Mouse (Mus musculus) intestine, embryonic 15.5 days (tissue): ENCODE results near the gene Hivep3. TPM values are rescaled to one million over a fixed set of nuclear protein-coding genes. Genes with fewer than 3 reads are reported as not detected.

Source experiments
- ATAC-seq: fragments of 200-750 bp; cut with Nextera tagmentation; 2 replicates; pipeline ENCODE4 v1.8.0; 2017; ENCODE audit warnings: moderate TSS enrichment, moderate library complexity
- H3K27ac ChIP-seq: fragments of 300-500 bp; sonication (generic); 2 replicates; pipeline ENCODE4 v1.5.1; 2015; ENCODE audit warnings: mild to moderate bottlenecking, inconsistent platforms
- H3K27me3 ChIP-seq: fragments of 300-500 bp; sonication (generic); replicated peaks from 2 replicates; pipeline ENCODE4 v1.6.1; 2015; ENCODE audit warnings: inconsistent platforms
- H3K36me3 ChIP-seq: fragments of 300-500 bp; sonication (generic); 2 replicates; pipeline ENCODE4 v1.6.1; 2015; ENCODE audit warnings: inconsistent platforms
- H3K4me1 ChIP-seq: fragments of 300-500 bp; sonication (generic); replicated peaks from 2 replicates; pipeline ENCODE4 v1.6.1; 2015; ENCODE audit warnings: inconsistent platforms
- H3K4me2 ChIP-seq: fragments of 300-500 bp; sonication (generic); replicated peaks from 2 replicates; pipeline ENCODE4 v1.6.1; 2015; ENCODE audit warnings: mild to moderate bottlenecking, inconsistent platforms
- H3K4me3 ChIP-seq: fragments of 300-500 bp; sonication (generic); replicated peaks from 2 replicates; pipeline ENCODE4 v1.5.1; 2015; ENCODE audit warnings: inconsistent platforms
- H3K9ac ChIP-seq: fragments of 300-500 bp; sonication (generic); 2 replicates; pipeline ENCODE4 v1.6.1; 2015; ENCODE audit warnings: inconsistent platforms
- H3K9me3 ChIP-seq: fragments of 300-500 bp; sonication (generic); 2 replicates; pipeline ENCODE4 v1.6.1; 2016; ENCODE audit warnings: inconsistent platforms
- WGBS: fragments of 180-500 bp; shearing (Covaris S2); methylation state at CpG from one replicate; pipeline ENCODE4 v1.1.7; 2015; 5-methylcytosine and 5-hydroxymethylcytosine counted together
- polyA plus RNA-seq: library from polyadenylated mRNA; unstranded; fragments of >200 nt; fragmentation: Nextera tagmentation; extraction: Ambion mirVana; gene quantifications from 2 replicates; pipeline ENCODE4 v1.2.1, GENCODE M21; 2015

Hivep3 gene
- polyA plus RNA-seq, 1 experiment from 2014 or later: 5.0 TPM

DNA sequence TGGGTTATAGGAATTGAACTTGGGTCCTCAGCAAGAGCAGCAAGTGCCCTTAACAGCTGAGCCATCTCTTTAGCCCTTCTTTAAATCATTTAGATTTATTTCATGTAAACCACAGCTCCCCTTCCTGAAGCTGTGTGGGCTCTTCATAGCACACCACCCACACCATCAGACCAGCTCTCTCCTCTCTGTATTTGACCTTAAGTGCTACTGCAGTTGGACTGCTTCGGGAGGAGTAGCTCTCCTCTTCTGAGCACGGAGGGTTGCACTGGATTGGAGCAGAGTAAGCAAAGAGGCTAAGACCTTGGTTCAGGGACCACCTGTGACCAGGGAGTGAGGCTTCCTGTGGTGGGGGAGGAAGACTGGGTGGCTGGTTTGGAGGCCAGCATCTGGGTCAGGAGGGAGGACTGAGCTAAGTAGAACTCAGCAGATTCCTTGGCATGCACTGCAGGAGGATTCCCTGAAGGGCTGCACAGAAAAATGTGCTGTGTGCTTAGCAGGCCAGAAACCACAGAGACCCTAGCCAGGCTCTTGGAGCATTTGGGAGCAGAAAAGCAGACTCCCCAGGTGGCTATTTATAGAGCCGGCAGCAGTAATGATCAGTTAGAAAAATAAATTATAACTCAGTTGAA, 132.4 kb downstream of the Hivep3 start:
- no peak overlapping the region for H3K9ac ChIP-seq
- no peaks in the 10 kb centered on the region for H3K9me3 ChIP-seq
- H3K4me3 ChIP-seq: no peak overlapping the region
- no peak overlapping the region for H3K4me2 ChIP-seq
- no peaks in the 10 kb centered on the region for H3K36me3 ChIP-seq
- H3K27me3 ChIP-seq: no peaks in the 10 kb centered on the region
- no peaks in the 10 kb centered on the region for H3K4me1 ChIP-seq
- H3K27ac ChIP-seq: no peak overlapping the region
- ATAC-seq: no peak
- WGBS: 51% methylated on average over 3 of the region's 3 CpGs

GRCm38 (mm10) chr4:119867132-119867531, 133.5 kb downstream of the Hivep3 start:
- no peaks in the 10 kb centered on the region for H3K4me1 ChIP-seq
- no peak overlapping the region for H3K4me2 ChIP-seq
- H3K36me3 ChIP-seq: no peaks in the 10 kb centered on the region
- no peaks in the 10 kb centered on the region for H3K9me3 ChIP-seq
- 91% methylated on average over 3 of the region's 3 CpGs for WGBS
- H3K9ac ChIP-seq: no peak overlapping the region
- H3K4me3 ChIP-seq: no peak overlapping the region
- no peak overlapping the region for H3K27ac ChIP-seq
- ATAC-seq: no peak
- H3K27me3 ChIP-seq: no peaks in the 10 kb centered on the region

DNA sequence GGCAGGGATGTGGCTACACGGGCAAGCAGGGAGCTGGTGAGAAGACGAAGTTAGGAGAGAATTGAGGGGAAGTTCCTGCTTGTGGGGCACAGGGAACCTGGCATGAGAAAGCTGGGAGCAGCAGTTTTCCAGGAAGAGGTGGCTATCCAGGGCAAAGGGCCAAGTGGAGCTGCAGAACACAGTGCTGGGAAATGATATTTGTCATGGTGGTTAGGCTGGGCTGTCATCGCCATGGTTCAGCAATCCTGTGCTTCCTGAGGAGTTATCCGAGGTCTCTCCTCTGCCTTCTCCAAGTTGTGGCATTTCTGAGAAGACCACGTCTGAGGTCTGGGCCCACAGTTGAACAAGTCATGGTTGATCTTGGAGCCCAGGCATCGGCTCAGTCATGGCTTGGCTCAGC, 136.8 kb downstream of the Hivep3 start:
- H3K9ac ChIP-seq: no peak overlapping the region
- H3K4me3 ChIP-seq: no peak overlapping the region
- no peak overlapping the region for H3K4me2 ChIP-seq
- no peaks in the 10 kb centered on the region for H3K4me1 ChIP-seq
- no peak overlapping the region for H3K27ac ChIP-seq
- no peaks in the 10 kb centered on the region for H3K9me3 ChIP-seq
- 75% methylated on average over 6 of the region's 6 CpGs for WGBS
- no peak for ATAC-seq
- no peaks in the 10 kb centered on the region for H3K27me3 ChIP-seq
- no peaks in the 10 kb centered on the region for H3K36me3 ChIP-seq

DNA sequence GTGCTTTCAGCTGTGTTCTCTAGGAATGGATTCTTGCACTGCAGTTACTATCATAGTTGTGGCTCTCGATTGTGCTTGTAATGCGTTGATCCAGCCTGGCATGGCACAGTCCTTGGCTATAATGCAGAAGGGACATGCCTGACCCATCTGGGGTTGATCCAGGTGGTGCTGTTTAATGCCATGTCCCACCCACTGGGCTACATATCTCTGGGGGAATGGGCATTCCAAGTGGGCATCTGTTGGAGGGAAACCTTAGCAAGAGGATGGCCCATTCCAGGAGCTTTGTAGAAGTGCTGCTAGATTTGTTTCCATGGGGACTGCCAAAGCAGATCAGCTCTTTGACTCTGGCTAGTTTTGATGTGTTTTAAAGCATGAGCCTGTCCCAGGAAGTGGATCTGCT, 137.9 kb downstream of the Hivep3 start:
- Histone ChIP-seq H3K27me3 (no peaks in the 10 kb centered on the region), H3K4me1 (no peaks in the 10 kb centered on the region), H3K9ac (no peak overlapping the region), H3K36me3 (no peaks in the 10 kb centered on the region), H3K4me3 (no peak overlapping the region), H3K27ac (no peak overlapping the region), H3K4me2 (no peak overlapping the region), H3K9me3 (no peaks in the 10 kb centered on the region)
- WGBS: 95% methylated on average over 2 of the region's 2 CpGs
- ATAC-seq: no peak

- Histone ChIP-seq H3K27me3 (no peaks in the 10 kb centered on the region), H3K4me2 (no peak overlapping the region), H3K4me1 (no peaks in the 10 kb centered on the region), H3K9ac (no peak overlapping the region), H3K4me3 (no peak overlapping the region), H3K9me3 (no peaks in the 10 kb centered on the region), H3K36me3 (no peaks in the 10 kb centered on the region), H3K27ac (no peak overlapping the region)
- WGBS: 88% methylated on average over 10 of the region's 10 CpGs
- ATAC-seq: no peak
These were observed 138.4 kb downstream of the Hivep3 start for GRCm38 (mm10) chr4:119871861-119872582.

GRCm38 (mm10) chr4:119873935-119874334, 140.4 kb downstream of the Hivep3 start:
- Histone ChIP-seq H3K4me2 (no peak overlapping the region), H3K27me3 (no peaks in the 10 kb centered on the region), H3K27ac (no peak overlapping the region), H3K9me3 (no peaks in the 10 kb centered on the region), H3K4me3 (no peak overlapping the region), H3K9ac (no peak overlapping the region), H3K36me3 (no peaks in the 10 kb centered on the region), H3K4me1 (no peaks in the 10 kb centered on the region)
- WGBS: 71% methylated on average over 6 of the region's 6 CpGs
- no peak for ATAC-seq

- H3K9ac ChIP-seq: no peak overlapping the region
- no peak overlapping the region for H3K27ac ChIP-seq
- no peak for ATAC-seq
- H3K4me3 ChIP-seq: no peak overlapping the region
- no peaks in the 10 kb centered on the region for H3K4me1 ChIP-seq
- H3K4me2 ChIP-seq: no peak overlapping the region
- no peaks in the 10 kb centered on the region for H3K9me3 ChIP-seq
- no peaks in the 10 kb centered on the region for H3K36me3 ChIP-seq
- WGBS: 84% methylated on average over 2 of the region's 2 CpGs
- H3K27me3 ChIP-seq: no peaks in the 10 kb centered on the region
These were observed 142.0 kb downstream of the Hivep3 start for GRCm38 (mm10) chr4:119875592-119875991.

- Histone ChIP-seq H3K4me1 (no peaks in the 10 kb centered on the region), H3K27ac (no peak overlapping the region), H3K4me2 (no peak overlapping the region), H3K9me3 (no peaks in the 10 kb centered on the region), H3K4me3 (no peak overlapping the region), H3K27me3 (no peaks in the 10 kb centered on the region), H3K36me3 (no peaks in the 10 kb centered on the region), H3K9ac (no peak overlapping the region)
- WGBS: 81% methylated on average over 8 of the region's 8 CpGs
- no peak for ATAC-seq
These were observed 143.1 kb downstream of the Hivep3 start for GRCm38 (mm10) chr4:119876535-119877160.

DNA sequence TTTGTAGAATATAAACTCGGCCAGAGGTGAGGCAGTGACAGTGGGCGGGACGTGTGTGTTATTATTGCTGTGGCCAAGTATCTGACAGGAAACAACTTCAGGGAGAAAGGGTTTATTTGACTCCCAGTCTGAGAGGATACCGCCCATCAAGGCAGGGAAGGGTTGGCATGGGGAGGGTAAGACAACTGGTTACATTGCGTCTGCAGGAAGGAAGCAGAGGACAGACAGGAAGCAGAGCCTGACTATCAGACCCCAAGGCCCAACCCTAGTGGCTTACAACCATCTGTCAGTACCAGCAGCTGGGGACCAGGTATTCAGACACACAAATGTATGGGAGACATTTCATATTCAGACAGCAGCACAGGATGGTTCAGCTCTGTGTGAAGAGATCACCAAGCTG, 144.6 kb downstream of the Hivep3 start:
- no peak overlapping the region for H3K4me2 ChIP-seq
- WGBS: 70% methylated on average over 5 of the region's 5 CpGs

DNA sequence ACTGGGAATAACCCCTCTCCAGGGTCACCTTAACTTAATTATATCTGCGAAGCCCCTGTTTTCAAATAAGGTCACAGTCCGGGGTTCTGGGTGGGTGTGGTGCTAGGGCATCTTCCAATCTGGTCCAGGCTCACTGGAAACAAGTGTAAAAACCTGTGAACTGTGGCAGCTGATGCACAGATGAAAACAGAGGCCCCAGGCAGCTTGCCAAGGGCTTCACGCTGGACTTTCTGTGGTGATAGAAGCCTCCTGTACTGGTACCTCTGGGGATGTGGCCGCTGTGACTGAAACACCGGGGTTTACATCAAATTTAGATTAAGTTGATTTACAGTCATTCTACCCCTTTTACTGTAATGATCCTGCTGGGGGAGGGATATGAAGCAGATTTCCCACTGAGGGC, 146.1 kb downstream of the Hivep3 start:
- WGBS: 69% methylated on average over 5 of the region's 5 CpGs
- no peak overlapping the region for H3K4me2 ChIP-seq
- no peak overlapping the region for H3K27ac ChIP-seq
- H3K4me3 ChIP-seq: no peak overlapping the region
- peaks cover 4% of the 10 kb centered on the region; the same call in 1 of the 2 replicates for H3K4me1 ChIP-seq
- no peaks in the 10 kb centered on the region for H3K27me3 ChIP-seq
- H3K9ac ChIP-seq: no peak overlapping the region
- no peaks in the 10 kb centered on the region for H3K9me3 ChIP-seq
- H3K36me3 ChIP-seq: no peaks in the 10 kb centered on the region
- no peak for ATAC-seq

More for the DNA sequence above, 144.6 kb downstream of the Hivep3 start:
- Histone ChIP-seq H3K36me3 (no peaks in the 10 kb centered on the region), H3K9me3 (no peaks in the 10 kb centered on the region), H3K4me3 (no peak overlapping the region), H3K27me3 (no peaks in the 10 kb centered on the region), H3K9ac (no peak overlapping the region), H3K4me1 (peaks cover 4% of the 10 kb centered on the region; the same call in 1 of the 2 replicates), H3K27ac (no peak overlapping the region)
- ATAC-seq: no peak

- no peak overlapping the region for H3K27ac ChIP-seq
- H3K9me3 ChIP-seq: no peaks in the 10 kb centered on the region
- 89% methylated on average over 7 of the region's 7 CpGs for WGBS
- H3K36me3 ChIP-seq: no peaks in the 10 kb centered on the region
- no peak for ATAC-seq
- H3K27me3 ChIP-seq: no peaks in the 10 kb centered on the region
- H3K9ac ChIP-seq: no peak overlapping the region
- H3K4me1 ChIP-seq: peaks cover 4% of the 10 kb centered on the region; the same call in 1 of the 2 replicates
- H3K4me3 ChIP-seq: no peak overlapping the region
- H3K4me2 ChIP-seq: no peak overlapping the region
These were observed 146.7 kb downstream of the Hivep3 start for GRCm38 (mm10) chr4:119880270-119880669.

DNA sequence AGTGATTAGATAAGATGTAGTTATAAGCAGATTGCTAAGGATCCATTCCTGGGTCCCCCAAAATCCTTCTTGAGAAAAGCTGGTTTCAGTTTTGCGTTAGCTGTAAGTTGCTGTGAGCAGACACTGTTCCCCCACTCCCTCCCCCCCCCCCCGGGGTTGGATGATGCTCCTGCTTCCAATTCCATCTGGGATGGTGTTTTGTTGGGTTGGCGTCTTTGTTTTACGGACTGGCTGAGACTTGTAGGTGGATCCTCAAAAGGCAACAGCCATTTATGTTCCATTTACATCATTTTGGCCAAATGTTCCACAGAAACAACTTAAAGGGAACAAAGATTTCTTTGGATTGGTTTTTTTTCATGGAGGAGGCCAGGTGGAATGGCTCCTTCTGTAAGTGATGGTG, 147.7 kb downstream of the Hivep3 start:
- Histone ChIP-seq H3K4me3 (no peak overlapping the region), H3K9ac (no peak overlapping the region), H3K27me3 (no peaks in the 10 kb centered on the region), H3K4me2 (no peak overlapping the region), H3K27ac (no peak overlapping the region), H3K4me1 (peaks cover 4% of the 10 kb centered on the region; the same call in 1 of the 2 replicates), H3K36me3 (no peaks in the 10 kb centered on the region), H3K9me3 (no peaks in the 10 kb centered on the region)
- 73% methylated on average over 4 of the region's 4 CpGs for WGBS
- no peak for ATAC-seq
